Mouse (Mus musculus) ovary, adult 10 weeks (tissue): ENCODE measurements around the gene Defb48. TPM values are rescaled to one million over a fixed set of nuclear protein-coding genes. Genes with fewer than 3 reads are reported as not detected.

Experiments used
- polyA plus RNA-seq: library from polyadenylated mRNA; stranded (reverse); fragments of 350-450 nt; fragmentation: Illumina TruSeq; extraction: RNeasy Lipid Tissue Mini Kit (QIAGEN cat#74804); gene quantifications from one replicate; pipeline ENCODE4 v1.2.3, GENCODE M21; 2014

Gene Defb48
- not detected for polyA plus RNA-seq

DNA sequence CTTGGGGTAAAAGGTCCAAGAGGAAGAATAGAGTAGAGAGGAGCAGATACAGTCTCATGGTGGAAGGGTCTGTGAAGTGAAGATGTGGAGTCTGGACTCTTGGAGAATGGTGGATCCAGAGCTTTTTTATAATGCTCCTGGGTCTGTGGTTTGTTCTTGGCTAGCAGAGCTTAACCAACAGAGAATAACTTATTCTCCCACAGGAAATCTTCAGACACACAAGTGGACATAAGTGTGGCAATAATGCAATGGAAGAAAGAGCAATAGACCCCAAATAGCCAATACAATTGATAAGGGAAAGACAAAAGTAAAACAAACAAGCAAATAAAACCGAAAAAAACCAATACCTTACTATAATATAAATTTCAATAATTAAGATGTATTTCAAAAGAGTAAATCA lies at the start of gene Defb48:
Gene Defb48, minus strand, starts transcription at position 101 of the 400 bp plus-strand sequence.

DNA sequence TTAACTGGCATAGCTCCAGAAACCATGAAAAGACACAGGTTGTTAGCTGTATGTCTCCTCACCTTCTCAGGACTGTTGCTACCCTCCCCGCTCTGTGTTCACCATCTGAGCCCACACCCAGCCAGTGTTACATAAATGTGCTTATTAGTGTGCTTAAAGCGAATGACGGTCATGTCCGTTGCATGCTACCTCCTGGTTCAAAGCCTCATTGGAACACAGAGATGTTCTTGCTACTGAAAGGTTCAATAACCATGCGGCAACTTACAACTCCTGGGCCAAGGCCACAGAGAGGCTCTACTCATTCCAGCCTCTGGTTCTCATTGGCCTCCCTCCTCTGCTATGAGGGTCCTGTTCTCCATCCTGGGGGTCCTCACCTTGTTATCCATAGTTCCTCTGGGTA lies 27.2 kb upstream of the Defb48 start, which contains the start of gene Defb43:
Gene Defb43, plus strand, starts transcription at position 301 of the 400 bp plus-strand sequence.

DNA sequence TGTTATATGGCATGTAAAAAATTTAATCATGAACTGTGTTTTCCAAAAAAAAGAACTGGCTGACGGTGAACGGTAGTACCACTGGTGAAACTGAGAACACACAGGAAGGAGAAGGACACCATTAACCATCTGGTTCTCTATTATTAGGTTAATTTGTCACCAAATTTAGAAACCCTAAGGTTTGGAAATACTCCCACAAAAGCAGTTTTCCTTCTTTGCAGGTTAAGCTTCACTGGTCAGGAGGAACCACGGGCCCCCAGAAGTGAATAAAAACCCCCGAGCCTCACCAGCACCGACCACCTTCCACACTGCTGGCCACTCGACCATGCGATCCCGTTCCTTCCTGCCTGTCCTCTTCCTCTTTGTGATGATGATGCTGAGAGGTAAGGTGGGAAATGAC lies 13.5 kb upstream of the Defb48 start, which contains the start of gene Defb47:
Gene Defb47, plus strand, starts transcription at position 301 of the 400 bp plus-strand sequence.

Other genes starting within 250 kb of the Defb48 start
- gene Ints6, start 223.3 kb downstream of the Defb48 start, polyA plus RNA-seq = 127 TPM
- 29.4 TPM for gene Wdfy2, start 146.8 kb downstream of the Defb48 start, polyA plus RNA-seq
- not detected for gene Defb47, start 13.6 kb upstream of the Defb48 start, polyA plus RNA-seq
- not detected for gene Defb43, start 27.3 kb upstream of the Defb48 start, polyA plus RNA-seq
- not detected for gene Defb42, start 62.5 kb upstream of the Defb48 start, polyA plus RNA-seq
- not detected for gene Defb30, start 65.5 kb upstream of the Defb48 start, polyA plus RNA-seq